Mouse (Mus musculus): Measurements from ENCODE around the gene Nploc4. TPM values are rescaled to one million over a fixed set of nuclear protein-coding genes. Genes with fewer than 3 reads are reported as not detected.

The Nploc4 gene
- total RNA-seq, 1 experiment, result 57.7 TPM

- in situ Hi-C loops (cut with MboI; ENCODE audit: low sequenced_read_pairs in 2 of 2, unreplicated experiment in 2 of 2), result no loop called here
- Histone ChIP-seq H3K36me3 (ENCODE audit: control insufficient read depth, insufficient read depth, low read length, poor library complexity, severe bottlenecking) (peaks cover 28% of the 10 kb centered on the region), H3K4me1 (ENCODE audit: control insufficient read depth in 2 of 2, insufficient read depth in 2 of 2, low read length in 2 of 2, poor library complexity in 1 of 2) (0 out of 4 replicates have a peak, but pooled peaks cover 2% of the 10 kb centered on the region in 2 experiments), H3K4me3 (ENCODE audit: insufficient read depth in 1 of 2, low read depth in 1 of 2, low read length in 2 of 2, poor library complexity in 1 of 2, severe bottlenecking in 1 of 2) (no peak overlapping the region), H3K9me3 (ENCODE audit: control insufficient read depth, insufficient read depth, low read depth, low read length) (no peaks in the 10 kb centered on the region), H3K27ac (ENCODE audit: insufficient read depth, low read depth, low read length, poor library complexity, severe bottlenecking) (no peak overlapping the region), H3K9ac (ENCODE audit: insufficient read depth, low read depth, low read length, poor library complexity, severe bottlenecking) (no peak overlapping the region)
- TF ChIP-seq HCFC1 (IDR thresholded peaks at IDR 0.05; ENCODE audit: borderline replicate concordance, insufficient read depth, low read length) (no peak), ZNF384 (IDR thresholded peaks at IDR 0.05; ENCODE audit: low read depth, low read length) (no peak), MAFK (IDR thresholded peaks at IDR 0.05; ENCODE audit: insufficient read depth, low read depth, low read length) (no peak), ZC3H11A (IDR thresholded peaks at IDR 0.05; ENCODE audit: borderline replicate concordance, low read depth, low read length) (no peak), CHD2 (IDR thresholded peaks at IDR 0.05; ENCODE audit: low read depth, low read length) (no peak)
- no peak for DNase-seq (ENCODE audit: low read depth, low spot score)
Measured at GRCm38 (mm10) chr11:120464365-120464764, 26.9 kb upstream of the Nploc4 start.

- H3K36me3 ChIP-seq (ENCODE audit: control insufficient read depth, insufficient read depth, low read length, poor library complexity, severe bottlenecking), result peaks cover 28% of the 10 kb centered on the region
- in situ Hi-C loops (cut with MboI; ENCODE audit: low sequenced_read_pairs in 2 of 2, unreplicated experiment in 2 of 2), result no loop called here
- no peak for TF ChIP-seq CHD2 (IDR thresholded peaks at IDR 0.05; ENCODE audit: low read depth, low read length)
- TF ChIP-seq HCFC1 (IDR thresholded peaks at IDR 0.05; ENCODE audit: borderline replicate concordance, insufficient read depth, low read length), result no peak
- TF ChIP-seq ZNF384 (IDR thresholded peaks at IDR 0.05; ENCODE audit: low read depth, low read length), result no peak
- no peak for TF ChIP-seq MAFK (IDR thresholded peaks at IDR 0.05; ENCODE audit: insufficient read depth, low read depth, low read length)
- no peak for TF ChIP-seq ZC3H11A (IDR thresholded peaks at IDR 0.05; ENCODE audit: borderline replicate concordance, low read depth, low read length)
- H3K4me3 ChIP-seq (ENCODE audit: insufficient read depth in 1 of 2, low read depth in 1 of 2, low read length in 2 of 2, poor library complexity in 1 of 2, severe bottlenecking in 1 of 2), result no peak overlapping the region
- no peak overlapping the region for H3K27ac ChIP-seq (ENCODE audit: insufficient read depth, low read depth, low read length, poor library complexity, severe bottlenecking)
- no peaks in the 10 kb centered on the region for H3K9me3 ChIP-seq (ENCODE audit: control insufficient read depth, insufficient read depth, low read depth, low read length)
- H3K4me1 ChIP-seq (ENCODE audit: control insufficient read depth in 2 of 2, insufficient read depth in 2 of 2, low read length in 2 of 2, poor library complexity in 1 of 2), result 0 out of 4 replicates have a peak, but pooled peaks cover 2% of the 10 kb centered on the region in 2 experiments
- no peak overlapping the region for H3K9ac ChIP-seq (ENCODE audit: insufficient read depth, low read depth, low read length, poor library complexity, severe bottlenecking)
- no peak for DNase-seq (ENCODE audit: low read depth, low spot score)
Measured at GRCm38 (mm10) chr11:120463536-120463935, 26.0 kb upstream of the Nploc4 start.

GRCm38 (mm10) chr11:120458847-120459597 lies 21.5 kb upstream of the Nploc4 start:
- Histone ChIP-seq H3K9ac (ENCODE audit: insufficient read depth, low read depth, low read length, poor library complexity, severe bottlenecking) (peak overlapping the region; percentile 82; the same call in 1 of the 2 replicates), H3K9me3 (ENCODE audit: control insufficient read depth, insufficient read depth, low read depth, low read length) (no peaks in the 10 kb centered on the region), H3K4me1 (ENCODE audit: control insufficient read depth in 2 of 2, insufficient read depth in 2 of 2, low read length in 2 of 2, poor library complexity in 1 of 2) (no peaks in the 10 kb centered on the region; a peak in 1 of 4 replicates), H3K4me3 (ENCODE audit: insufficient read depth in 1 of 2, low read depth in 1 of 2, low read length in 2 of 2, poor library complexity in 1 of 2, severe bottlenecking in 1 of 2) (peak overlapping the region; percentile 84 to 96), H3K36me3 (ENCODE audit: control insufficient read depth, insufficient read depth, low read length, poor library complexity, severe bottlenecking) (peaks cover 28% of the 10 kb centered on the region), H3K27ac (ENCODE audit: insufficient read depth, low read depth, low read length, poor library complexity, severe bottlenecking) (no peak overlapping the region)
- in situ Hi-C loops (cut with MboI; ENCODE audit: low sequenced_read_pairs in 2 of 2, unreplicated experiment in 2 of 2), result no loop called here
- no peak for TF ChIP-seq CHD2 (IDR thresholded peaks at IDR 0.05; ENCODE audit: low read depth, low read length)
- no peak for TF ChIP-seq ZNF384 (IDR thresholded peaks at IDR 0.05; ENCODE audit: low read depth, low read length)
- no peak for DNase-seq (ENCODE audit: low read depth, low spot score)

GRCm38 (mm10) chr11:120457772-120458751 lies 20.6 kb upstream of the Nploc4 start, which contains the start of the genes Oxld1 and Ccdc137:
Gene Oxld1 (minus strand): TSS chr11:120458068.
Gene Ccdc137 (plus strand): TSS chr11:120458115.
- H3K36me3 ChIP-seq (ENCODE audit: control insufficient read depth, insufficient read depth, low read length, poor library complexity, severe bottlenecking), result peaks cover 28% of the 10 kb centered on the region
- H3K4me3 ChIP-seq (ENCODE audit: insufficient read depth in 1 of 2, low read depth in 1 of 2, low read length in 2 of 2, poor library complexity in 1 of 2, severe bottlenecking in 1 of 2), result peak within 1 kb of the TSS; percentile 84 to 96
- no peak for TF ChIP-seq ZNF384 (IDR thresholded peaks at IDR 0.05; ENCODE audit: low read depth, low read length)
- TF ChIP-seq HCFC1 (IDR thresholded peaks at IDR 0.05; ENCODE audit: borderline replicate concordance, insufficient read depth, low read length), result peak; percentile 69; the same call in 1 of the 2 replicates
- peak; percentile 45 for DNase-seq (ENCODE audit: low read depth, low spot score)
- no peaks in the 10 kb centered on the region for H3K9me3 ChIP-seq (ENCODE audit: control insufficient read depth, insufficient read depth, low read depth, low read length)
- in situ Hi-C loops (cut with MboI; ENCODE audit: low sequenced_read_pairs in 2 of 2, unreplicated experiment in 2 of 2), result no loop called here
- H3K9ac ChIP-seq (ENCODE audit: insufficient read depth, low read depth, low read length, poor library complexity, severe bottlenecking), result peak within 1 kb of the TSS; percentile 82
- no peaks in the 10 kb centered on the region; a peak in 1 of 4 replicates for H3K4me1 ChIP-seq (ENCODE audit: control insufficient read depth in 2 of 2, insufficient read depth in 2 of 2, low read length in 2 of 2, poor library complexity in 1 of 2)
- H3K27ac ChIP-seq (ENCODE audit: insufficient read depth, low read depth, low read length, poor library complexity, severe bottlenecking), result no peak within 1 kb of the TSS
